Mouse (Mus musculus) intestine, embryonic 14.5 days (tissue): ENCODE data around the gene Tacc2. TPM values are rescaled to one million over a fixed set of nuclear protein-coding genes. Genes with fewer than 3 reads are reported as not detected.

Experiments used
- ATAC-seq: fragments of 200-750 bp; cut with Nextera tagmentation; replicated peaks from 2 replicates; pipeline ENCODE4 v1.8.0; 2017; ENCODE audit warnings: low read depth, moderate number of reproducible peaks, moderate TSS enrichment, moderate library complexity; ENCODE audit not compliant: low FRiP score, low TSS enrichment
- DNase-seq: peaks from one replicate; pipeline ENCODE4 v3.0.0-alpha.2; 2018; ENCODE audit warnings: low spot score
- H3K27ac ChIP-seq: fragments of 300-500 bp; sonication (generic); 2 replicates; pipeline ENCODE4 v1.5.1; 2014; ENCODE audit warnings: low read depth, mild to moderate bottlenecking, control low read depth
- H3K27me3 ChIP-seq: fragments of 300-500 bp; sonication (generic); replicated peaks from 2 replicates; pipeline ENCODE4 v1.6.1; 2014; ENCODE audit warnings: low read length, control low read depth; ENCODE audit not compliant: control insufficient read depth, insufficient read depth
- H3K36me3 ChIP-seq: fragments of 300-500 bp; sonication (generic); 2 replicates; pipeline ENCODE4 v1.6.1; 2014; ENCODE audit warnings: low read length, control low read depth; ENCODE audit not compliant: control insufficient read depth, insufficient read depth
- H3K4me1 ChIP-seq: fragments of 300-500 bp; sonication (generic); replicated peaks from 2 replicates; pipeline ENCODE4 v1.6.1; 2014; ENCODE audit warnings: low read length, control low read depth, mixed read lengths; ENCODE audit not compliant: control insufficient read depth, insufficient read depth
- H3K4me2 ChIP-seq: fragments of 300-500 bp; sonication (generic); 2 replicates; pipeline ENCODE4 v1.6.1; 2014; ENCODE audit warnings: low read length
- H3K4me3 ChIP-seq: fragments of 300-500 bp; sonication (generic); 2 replicates; pipeline ENCODE4 v1.5.1; 2014; ENCODE audit warnings: low read depth, low read length, control low read depth, mixed read lengths
- H3K9ac ChIP-seq: fragments of 300-500 bp; sonication (generic); 2 replicates; pipeline ENCODE4 v1.6.1; 2014; ENCODE audit warnings: mild to moderate bottlenecking, low read length
- H3K9me3 ChIP-seq: fragments of 300-500 bp; sonication (generic); 2 replicates; pipeline ENCODE4 v1.6.1; 2016; ENCODE audit warnings: low read length, control low read depth; ENCODE audit not compliant: control insufficient read depth
- WGBS: fragments of 180-500 bp; shearing (Covaris S2); extraction: QIAGEN DNeasy Blood & Tissue Kit; methylation state at CpG from one replicate; pipeline ENCODE4 v1.1.7; 2014; 5-methylcytosine and 5-hydroxymethylcytosine counted together
- polyA plus RNA-seq: library from polyadenylated mRNA; unstranded; fragments of >200 nt; fragmentation: Nextera tagmentation; extraction: Ambion mirVana; gene quantifications from 2 replicates; pipeline ENCODE4 v1.2.1, GENCODE M21; 2014

The Tacc2 gene
- polyA plus RNA-seq, 1 experiment from 2014 or later, result 33.7 TPM

- Histone ChIP-seq H3K4me1 (peaks cover 6% of the 10 kb centered on the region), H3K9ac (no peak overlapping the region), H3K27me3 (no peaks in the 10 kb centered on the region), H3K27ac (no peak overlapping the region), H3K36me3 (peaks cover 4% of the 10 kb centered on the region; the same call in 1 of the 2 replicates), H3K9me3 (no peaks in the 10 kb centered on the region), H3K4me2 (no peak overlapping the region), H3K4me3 (no peak overlapping the region)
- DNase-seq (no peak), ATAC-seq (no peak)
- WGBS, result 88% methylated on average over 12 of the region's 12 CpGs
Observed at GRCm38 (mm10) chr7:130677541-130678274, 100.5 kb downstream of the Tacc2 start.

GRCm38 (mm10) chr7:130678414-130678813 is 101.2 kb downstream of the Tacc2 start:
- H3K36me3 ChIP-seq, result peaks cover 4% of the 10 kb centered on the region; the same call in 1 of the 2 replicates
- H3K9ac ChIP-seq, result no peak overlapping the region
- H3K4me2 ChIP-seq, result no peak overlapping the region
- no peaks in the 10 kb centered on the region for H3K27me3 ChIP-seq
- no peak for DNase-seq
- H3K4me3 ChIP-seq, result no peak overlapping the region
- no peaks in the 10 kb centered on the region for H3K9me3 ChIP-seq
- 88% methylated on average over 6 of the region's 6 CpGs for WGBS
- H3K27ac ChIP-seq, result no peak overlapping the region
- peaks cover 6% of the 10 kb centered on the region for H3K4me1 ChIP-seq
- no peak for ATAC-seq

GRCm38 (mm10) chr7:130681798-130682197 is 104.6 kb downstream of the Tacc2 start:
- H3K27ac ChIP-seq, result no peak overlapping the region
- no peaks in the 10 kb centered on the region for H3K36me3 ChIP-seq
- no peak for ATAC-seq
- 75% methylated on average over 4 of the region's 4 CpGs for WGBS
- no peak overlapping the region for H3K9ac ChIP-seq
- no peaks in the 10 kb centered on the region for H3K27me3 ChIP-seq
- H3K4me3 ChIP-seq, result no peak overlapping the region
- no peak for DNase-seq
- no peak overlapping the region for H3K4me2 ChIP-seq
- H3K9me3 ChIP-seq, result no peaks in the 10 kb centered on the region
- peaks cover 4% of the 10 kb centered on the region for H3K4me1 ChIP-seq

- no peak overlapping the region for H3K9ac ChIP-seq
- no peaks in the 10 kb centered on the region for H3K36me3 ChIP-seq
- no peaks in the 10 kb centered on the region for H3K9me3 ChIP-seq
- H3K4me3 ChIP-seq, result no peak overlapping the region
- no peaks in the 10 kb centered on the region for H3K27me3 ChIP-seq
- H3K27ac ChIP-seq, result no peak overlapping the region
- peaks cover 16% of the 10 kb centered on the region for H3K4me1 ChIP-seq
- ATAC-seq (no peak), DNase-seq (no peak)
- 78% methylated on average over 4 of the region's 4 CpGs for WGBS
- no peak overlapping the region for H3K4me2 ChIP-seq
Observed at GRCm38 (mm10) chr7:130688601-130689000, 111.4 kb downstream of the Tacc2 start.

GRCm38 (mm10) chr7:130690869-130691268 is 113.6 kb downstream of the Tacc2 start:
- H3K4me3 ChIP-seq, result no peak overlapping the region
- no peaks in the 10 kb centered on the region for H3K9me3 ChIP-seq
- DNase-seq (no peak), ATAC-seq (no peak)
- H3K27me3 ChIP-seq, result no peaks in the 10 kb centered on the region
- no peak overlapping the region for H3K4me2 ChIP-seq
- H3K27ac ChIP-seq, result no peak overlapping the region
- H3K36me3 ChIP-seq, result no peaks in the 10 kb centered on the region
- peaks cover 38% of the 10 kb centered on the region for H3K4me1 ChIP-seq
- WGBS, result 71% methylated on average over 6 of the region's 6 CpGs
- no peak overlapping the region for H3K9ac ChIP-seq

- Histone ChIP-seq H3K9ac (peak overlapping the region; percentile 11), H3K4me1 (peaks cover 40% of the 10 kb centered on the region)
- 23% methylated on average over 2 of the region's 2 CpGs for WGBS
Observed at GRCm38 (mm10) chr7:130691931-130692330, 114.7 kb downstream of the Tacc2 start.

GRCm38 (mm10) chr7:130692392-130692942 is 115.2 kb downstream of the Tacc2 start:
- DNase-seq (peak; percentile 89), ATAC-seq (peak; percentile 85)
- Histone ChIP-seq H3K4me3 (peak overlapping the region; percentile 64), H3K27ac (peak overlapping the region; percentile 95), H3K36me3 (no peaks in the 10 kb centered on the region), H3K9me3 (no peaks in the 10 kb centered on the region), H3K4me2 (peak overlapping the region; percentile 71), H3K27me3 (no peaks in the 10 kb centered on the region), H3K4me1 (peaks cover 44% of the 10 kb centered on the region), H3K9ac (peak overlapping the region; percentile 77)
- WGBS, result under 1% methylated on average over 39 of the region's 39 CpGs

More at GRCm38 (mm10) chr7:130691931-130692330, 114.7 kb downstream of the Tacc2 start:
- peak overlapping the region; percentile 95 for H3K27ac ChIP-seq
- 0 out of 2 replicates have a peak overlapping the region, but pooled peaks have one; percentile 64 for H3K4me3 ChIP-seq
- ATAC-seq, result no peak
- no peaks in the 10 kb centered on the region for H3K9me3 ChIP-seq
- no peak for DNase-seq
- no peaks in the 10 kb centered on the region for H3K36me3 ChIP-seq
- no peaks in the 10 kb centered on the region for H3K27me3 ChIP-seq
- H3K4me2 ChIP-seq, result peak overlapping the region; percentile 71

GRCm38 (mm10) chr7:130692943-130693799 is 115.9 kb downstream of the Tacc2 start:
- peak; percentile 72 for DNase-seq
- peak; percentile 16; the same call in 1 of the 2 replicates for ATAC-seq
- no peaks in the 10 kb centered on the region for H3K9me3 ChIP-seq
- peak overlapping the region; percentile 64 for H3K4me3 ChIP-seq
- H3K27me3 ChIP-seq, result no peaks in the 10 kb centered on the region
- peak overlapping the region; percentile 77 for H3K9ac ChIP-seq
- peak overlapping the region; percentile 95 for H3K27ac ChIP-seq
- peaks cover 44% of the 10 kb centered on the region for H3K4me1 ChIP-seq
- H3K36me3 ChIP-seq, result no peaks in the 10 kb centered on the region
- 6% methylated on average over 19 of the region's 19 CpGs for WGBS
- H3K4me2 ChIP-seq, result peak overlapping the region; percentile 71
